In the genomic region with DNA sequence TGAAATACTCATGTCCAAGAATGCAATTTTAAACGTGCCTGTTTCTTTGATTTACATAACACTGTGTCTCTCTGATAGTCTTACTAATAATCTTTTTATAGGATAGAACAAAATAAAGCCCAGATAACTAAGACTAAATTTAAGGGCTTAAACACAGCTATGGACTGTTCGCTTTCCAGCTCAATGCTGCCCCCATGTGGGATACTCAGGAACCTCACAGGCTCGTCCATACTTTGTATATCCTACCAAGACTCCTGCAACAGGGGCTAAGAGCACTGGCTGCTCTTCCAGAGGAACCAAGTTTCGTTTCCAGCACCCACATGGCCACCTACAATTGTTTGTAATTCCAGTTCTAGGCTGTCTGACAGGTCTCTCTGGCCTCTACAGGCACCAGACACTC, we compare ENCODE assay signal across 9 mouse cellular contexts. TPM values are rescaled to one million over a fixed set of nuclear protein-coding genes. Genes with fewer than 3 reads are reported as not detected.
A peak's percentile ranks its signal among the peaks of the same experiment; 100 is the strongest.
DNase-seq lines count a peak whose midpoint lies in the region; ATAC-seq lines count a peak whose summit lies in the region.
"Had no signal": no experiment of that assay in that cellular context is flagged by ENCODE, and none has a peak within 500 bp of the region (broad histone marks: within the 10 kb centered on the region; RNA-seq: fewer than 3 reads in every experiment).

No protein-coding gene starts in this region.

- DNase-seq in kidney, adult 18-20 months = peak; percentile 68
- peak; percentile 66 for DNase-seq in R1 (ENCODE audit: low read depth, low spot score)
- DNase-seq in cerebellum, postnatal 36 days = peak; percentile 52 to 56
- DNase-seq in limb, embryonic 11.5 days (ENCODE audit: low spot score) = peak; percentile 79
- peak; percentile 78 for DNase-seq in retina, embryonic 14.5 days (ENCODE audit: low spot score)
- peak; percentile 49 to 57 for DNase-seq in urinary bladder, postnatal 36 days (ENCODE audit: low spot score in 2 of 2)

- WGBS in kidney, embryonic 14.5 days = 31% methylated on average over 4 of the region's 4 CpGs
- 35% methylated on average over 4 of the region's 4 CpGs for WGBS in hindbrain, embryonic 15.5 days
- WGBS in limb, embryonic 11.5 days = 32% methylated on average over 4 of the region's 4 CpGs

- no peak overlapping the region for H3K9ac ChIP-seq in kidney, embryonic 14.5 days (ENCODE audit: low read depth, low read length)
- no peak overlapping the region for H3K9ac ChIP-seq in hindbrain, embryonic 15.5 days
- H3K9ac ChIP-seq in limb, embryonic 11.5 days (ENCODE audit: low read length) = no peak overlapping the region

- no peaks in the 10 kb centered on the region for H3K9me3 ChIP-seq in kidney, embryonic 14.5 days (ENCODE audit: control insufficient read depth, low read length)
- H3K9me3 ChIP-seq in hindbrain, embryonic 15.5 days = no peaks in the 10 kb centered on the region
- H3K9me3 ChIP-seq in limb, embryonic 11.5 days (ENCODE audit: control insufficient read depth, low read length) = no peaks in the 10 kb centered on the region

- no peak for ATAC-seq in kidney, embryonic 14.5 days (ENCODE audit: low FRiP score, low TSS enrichment)
- 0 out of 2 replicates have a peak, but pooled peaks have one; percentile 61 for ATAC-seq in hindbrain, embryonic 15.5 days (ENCODE audit: low FRiP score, low read depth)
- no peak for ATAC-seq in limb, embryonic 11.5 days (ENCODE audit: insufficient number of reproducible peaks, low FRiP score, low TSS enrichment, low read depth)

- no peaks in the 10 kb centered on the region for H3K27me3 ChIP-seq in kidney, embryonic 14.5 days (ENCODE audit: control insufficient read depth, insufficient read depth, low read length)
- 0 out of 2 replicates have a peak, but pooled peaks cover 5% of the 10 kb centered on the region for H3K27me3 ChIP-seq in hindbrain, embryonic 15.5 days
- no peaks in the 10 kb centered on the region for H3K27me3 ChIP-seq in limb, embryonic 11.5 days (ENCODE audit: control insufficient read depth, insufficient read depth, low read length)

- no peak overlapping the region for H3K4me2 ChIP-seq in kidney, embryonic 14.5 days (replicated peaks; ENCODE audit: low read depth, low read length)
- H3K4me2 ChIP-seq in hindbrain, embryonic 15.5 days = no peak overlapping the region
- H3K4me2 ChIP-seq in limb, embryonic 11.5 days (ENCODE audit: low read depth, severe bottlenecking) = no peak overlapping the region

- H3K27ac ChIP-seq in kidney, embryonic 14.5 days (ENCODE audit: low read depth, low read length) = no peak overlapping the region
- no peak overlapping the region for H3K27ac ChIP-seq in hindbrain, embryonic 15.5 days (replicated peaks)
- no peak overlapping the region for H3K27ac ChIP-seq in limb, embryonic 11.5 days (replicated peaks; ENCODE audit: low read depth, low read length)

- no peaks in the 10 kb centered on the region for H3K36me3 ChIP-seq in kidney, embryonic 14.5 days (ENCODE audit: control insufficient read depth, insufficient read depth, low read length)
- H3K36me3 ChIP-seq in hindbrain, embryonic 15.5 days = no peaks in the 10 kb centered on the region
- no peaks in the 10 kb centered on the region for H3K36me3 ChIP-seq in limb, embryonic 11.5 days (ENCODE audit: control insufficient read depth, insufficient read depth, low read length)

- no peak overlapping the region for H3K4me3 ChIP-seq in kidney, embryonic 14.5 days (ENCODE audit: low read length)
- H3K4me3 ChIP-seq in hindbrain, embryonic 15.5 days = no peak overlapping the region
- no peak overlapping the region for H3K4me3 ChIP-seq in limb, embryonic 11.5 days (ENCODE audit: low read depth, low read length)

- H3K4me1 ChIP-seq in kidney, embryonic 14.5 days (ENCODE audit: control insufficient read depth, insufficient read depth, low read length) = no peaks in the 10 kb centered on the region
- H3K4me1 ChIP-seq in hindbrain, embryonic 15.5 days (replicated peaks) = no peaks in the 10 kb centered on the region
- H3K4me1 ChIP-seq in limb, embryonic 11.5 days (ENCODE audit: control insufficient read depth, insufficient read depth, low read length) = no peaks in the 10 kb centered on the region

RNA-seq across cellular contexts. Expression of gene Alox12e, which starts 12.0 kb away (rescaled TPM):
- polyA plus RNA-seq in kidney, embryonic 14.5 days (2014; fragmentation: Nextera tagmentation; extraction: Ambion mirVana) = not detected in 2 replicates
- polyA plus RNA-seq in hindbrain, embryonic 15.5 days (2015; fragmentation: Nextera tagmentation; extraction: Ambion mirVana) = 0.08 TPM in 1 of 2 replicates, not detected in the other
- polyA plus RNA-seq in limb, embryonic 11.5 days (2014; fragmentation: Nextera tagmentation; extraction: Ambion mirVana) = not detected in 2 replicates
- polyA plus RNA-seq: stomach, embryonic 14.5 days had no signal

RNA-seq across cellular contexts. Expression of gene Alox15, which starts 17.4 kb away (rescaled TPM):
- polyA plus RNA-seq in kidney, embryonic 14.5 days (2014; fragmentation: Nextera tagmentation; extraction: Ambion mirVana) = 0.69 and 1.5 TPM in 2 replicates
- polyA plus RNA-seq in hindbrain, embryonic 15.5 days (2015; fragmentation: Nextera tagmentation; extraction: Ambion mirVana) = not detected in 2 replicates
- 0.20 TPM in 1 of 2 replicates, not detected in the other for polyA plus RNA-seq in limb, embryonic 11.5 days (2014; fragmentation: Nextera tagmentation; extraction: Ambion mirVana)
